Mouse (Mus musculus) heart, postnatal 4 days (tissue): ENCODE results near the gene Ank2. TPM values are rescaled to one million over a fixed set of nuclear protein-coding genes. Genes with fewer than 3 reads are reported as not detected.
A peak's percentile ranks its signal among the peaks of the same experiment; 100 is the strongest.

Experiments
- DNase-seq: peaks from one replicate; pipeline ENCODE4 v3.0.0; 2021
- total RNA-seq, 2 experiments: library from RNA; stranded (reverse); gene quantifications; 2 replicates each; pipeline ENCODE4 v1.2.3; 2021

Ank2 gene
- total RNA-seq, 2 experiments from 2014 or later: 223 to 230 TPM

GRCm38 (mm10) chr3:127113238-127113637, 385.9 kb downstream of the Ank2 start:
- DNase-seq: no peak

GRCm38 (mm10) chr3:127109413-127109812, 389.7 kb downstream of the Ank2 start:
- no peak for DNase-seq

DNA sequence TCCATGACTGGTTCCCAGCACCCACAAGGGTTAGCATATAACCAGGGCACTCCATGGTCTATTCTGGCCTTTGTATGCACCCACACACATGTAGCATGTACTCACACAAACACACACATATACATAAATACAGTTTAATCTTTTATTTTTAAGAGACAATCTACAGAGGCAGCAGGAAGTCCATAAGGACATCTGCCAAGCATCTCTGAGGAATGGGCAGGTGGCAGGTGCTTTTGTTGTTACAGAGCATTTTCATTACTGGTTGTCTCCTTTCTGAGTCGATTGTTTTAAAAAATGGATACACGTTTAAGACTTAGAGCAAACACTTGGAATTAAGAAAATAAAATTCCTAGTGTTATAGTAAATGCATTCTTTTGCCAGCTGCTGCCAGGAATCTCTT, 390.7 kb downstream of the Ank2 start:
- DNase-seq: no peak

- DNase-seq: peak; percentile 21
These were observed 391.9 kb downstream of the Ank2 start for GRCm38 (mm10) chr3:127107281-127107680.

- no peak for DNase-seq
These were observed 397.8 kb downstream of the Ank2 start for GRCm38 (mm10) chr3:127101326-127101725.

DNA sequence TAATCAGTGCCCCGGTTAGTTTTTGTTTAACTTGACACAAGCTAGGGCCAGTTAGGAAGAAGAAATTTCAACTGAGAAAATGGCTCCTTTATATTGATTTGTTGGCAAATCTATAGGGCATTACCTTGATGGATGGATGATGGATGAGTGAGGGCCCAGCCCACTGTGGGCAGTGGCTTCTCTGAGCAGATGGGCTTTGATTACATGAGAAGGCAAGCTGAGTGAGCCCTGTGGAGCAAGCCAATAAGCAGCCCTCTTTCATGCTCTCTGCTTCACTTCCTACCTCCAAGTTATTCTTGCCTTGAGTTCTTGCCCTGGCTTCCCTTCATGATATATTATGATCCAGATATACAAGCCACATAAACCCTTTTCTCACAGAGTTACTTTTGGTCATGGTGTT, 401.4 kb downstream of the Ank2 start:
- DNase-seq: no peak

- DNase-seq: no peak
These were observed 402.0 kb downstream of the Ank2 start for GRCm38 (mm10) chr3:127097106-127097505.

GRCm38 (mm10) chr3:127093631-127094030, 405.5 kb downstream of the Ank2 start:
- no peak for DNase-seq

GRCm38 (mm10) chr3:127087574-127087973, 411.6 kb downstream of the Ank2 start:
- no peak for DNase-seq

GRCm38 (mm10) chr3:127086834-127087506, 412.2 kb downstream of the Ank2 start:
- no peak for DNase-seq

GRCm38 (mm10) chr3:127077369-127077768, 421.8 kb downstream of the Ank2 start:
- DNase-seq: no peak

DNA sequence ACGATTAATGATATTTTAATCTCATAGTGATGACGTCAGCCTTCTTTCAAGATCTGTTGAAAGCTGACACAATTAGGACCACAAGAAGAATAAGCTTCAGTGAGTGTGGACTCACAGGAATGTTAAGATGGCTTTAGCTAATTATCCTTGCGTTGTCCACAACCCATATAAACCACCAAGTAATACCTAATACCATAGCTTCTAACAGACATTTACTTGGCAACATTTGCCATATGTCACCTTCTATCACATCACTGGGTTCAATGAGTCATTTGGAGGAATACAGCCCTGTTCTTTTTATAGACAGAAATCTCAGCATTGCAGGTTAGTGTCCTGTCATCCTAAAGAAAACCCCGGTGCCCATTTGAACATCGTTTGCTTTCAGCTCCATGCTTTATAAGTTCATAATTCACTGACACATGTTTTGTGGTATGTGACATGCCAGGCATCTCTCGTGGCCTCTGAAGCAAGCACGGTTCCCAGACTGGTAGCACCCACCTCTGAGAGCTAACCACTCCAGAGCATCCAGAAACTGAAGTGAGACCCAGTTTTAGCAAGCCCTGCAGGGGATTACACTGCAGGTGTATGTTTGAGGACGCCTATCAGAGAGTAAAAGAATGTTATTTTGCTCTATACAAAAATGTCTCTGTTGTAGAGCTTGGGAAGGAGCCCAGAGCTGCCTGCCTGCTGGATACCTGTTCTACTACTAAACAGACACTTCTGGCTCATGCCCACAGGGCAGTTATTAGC, 423.4 kb downstream of the Ank2 start:
- no peak for DNase-seq

- DNase-seq: peak; percentile 67
These were observed 427.7 kb downstream of the Ank2 start for GRCm38 (mm10) chr3:127071471-127071870.

- DNase-seq: no peak
These were observed 435.3 kb downstream of the Ank2 start for GRCm38 (mm10) chr3:127063654-127064386.

DNA sequence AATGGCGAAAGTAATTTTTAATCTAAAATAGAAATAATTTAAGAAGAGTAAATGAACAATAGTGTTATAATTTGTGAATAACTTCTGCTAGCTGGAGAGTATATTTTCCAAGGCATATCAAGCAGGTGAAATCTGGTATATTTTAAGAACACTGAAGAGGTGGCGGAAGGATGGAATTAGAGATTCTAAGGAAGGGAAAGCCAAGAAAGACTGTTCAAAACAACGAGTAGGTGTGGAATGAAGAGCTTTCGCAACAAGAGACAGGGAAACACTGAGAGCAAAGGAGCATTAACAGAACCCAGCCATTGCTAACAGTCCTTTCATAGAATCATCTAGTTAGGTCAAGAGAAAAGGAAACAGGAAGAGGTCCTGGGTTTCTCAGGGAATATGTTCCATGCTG, 439.5 kb downstream of the Ank2 start:
- no peak for DNase-seq

GRCm38 (mm10) chr3:127041288-127041687, 457.9 kb downstream of the Ank2 start:
- no peak for DNase-seq

GRCm38 (mm10) chr3:127038570-127038969, 460.6 kb downstream of the Ank2 start:
- no peak for DNase-seq

- no peak for DNase-seq
These were observed 463.0 kb downstream of the Ank2 start for GRCm38 (mm10) chr3:127036118-127036517.

- DNase-seq: no peak
These were observed 463.6 kb downstream of the Ank2 start for GRCm38 (mm10) chr3:127035540-127035939.

DNA sequence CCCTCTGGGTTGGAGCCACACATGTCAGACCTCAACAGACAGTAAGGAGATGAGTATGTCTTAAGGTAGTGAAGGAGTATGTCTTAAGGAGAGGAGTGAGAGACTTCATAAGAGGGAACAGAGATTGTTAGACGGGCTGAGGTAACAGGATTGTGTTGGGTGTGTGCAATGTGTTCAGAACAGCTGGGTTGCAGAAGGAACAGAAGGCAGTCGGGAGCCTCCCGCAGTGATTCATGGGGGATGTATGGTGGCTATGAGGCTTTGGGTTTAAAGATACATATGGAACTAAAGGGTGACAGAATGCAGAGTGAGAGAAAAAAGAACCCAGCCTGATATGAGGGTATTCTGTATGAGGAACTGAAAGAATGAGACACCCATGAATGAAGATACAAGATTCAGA, 464.2 kb downstream of the Ank2 start:
- no peak for DNase-seq

DNA sequence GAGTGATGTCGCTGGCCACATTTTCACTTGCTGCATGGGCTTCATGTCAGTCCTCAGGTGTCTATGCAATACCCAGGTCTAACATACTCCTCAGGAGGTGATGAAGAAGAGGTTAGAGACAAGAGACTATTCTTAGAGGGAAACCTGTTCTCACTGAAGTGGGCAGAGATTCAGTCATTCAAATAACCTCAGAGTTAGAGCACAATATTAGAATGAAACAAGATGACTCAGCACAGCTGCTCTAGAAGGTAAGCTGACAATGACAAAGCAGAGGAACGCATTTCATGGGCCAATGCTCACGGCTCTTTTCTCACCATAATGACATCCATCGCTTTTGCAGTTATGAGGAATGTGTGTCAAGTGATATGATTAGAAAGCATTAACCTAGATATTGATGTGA, 475.2 kb downstream of the Ank2 start:
- DNase-seq: no peak

- DNase-seq: no peak
These were observed 479.0 kb downstream of the Ank2 start for GRCm38 (mm10) chr3:127020167-127020566.

DNA sequence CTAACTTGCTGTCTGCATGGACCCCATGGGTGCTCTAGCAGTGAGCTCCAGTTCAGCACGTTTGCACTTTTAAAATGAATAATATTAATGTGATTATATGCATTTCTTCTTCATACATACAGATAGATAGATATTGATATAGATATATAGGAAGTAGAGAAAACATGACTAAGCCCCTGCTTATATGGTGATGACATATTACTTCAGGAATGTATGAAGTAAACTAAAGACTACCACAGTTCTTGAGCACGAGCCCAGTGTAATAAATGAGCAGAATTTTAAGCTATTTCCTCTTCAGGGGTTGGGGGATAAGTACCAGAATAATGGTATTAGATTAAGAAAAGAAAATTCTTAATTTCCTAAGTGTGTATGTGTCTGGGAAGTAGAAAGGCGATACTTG, 479.4 kb downstream of the Ank2 start:
- no peak for DNase-seq
